Comparison of ENCODE assay signal across 26 mouse cellular contexts in genomic region chr8:13433130-13433529, GRCm38 (mm10). TPM values are rescaled to one million over a fixed set of nuclear protein-coding genes. Genes with fewer than 3 reads are reported as not detected.
"Had no signal": no experiment of that assay in that cellular context is flagged by ENCODE, and none has a peak within 500 bp of the region (broad histone marks: within the 10 kb centered on the region; RNA-seq: fewer than 3 reads in every experiment).

No protein-coding gene starts in this region.

- H3K4me3 ChIP-seq: midbrain, embryonic 10.5 days; midbrain, embryonic 12.5 days; myocyte; neural tube, embryonic 13.5 days; neural tube, embryonic 15.5 days had no signal

- H3K27ac ChIP-seq: midbrain, embryonic 10.5 days; midbrain, embryonic 12.5 days; neural tube, embryonic 13.5 days; neural tube, embryonic 15.5 days had no signal

- DNase-seq: lung, adult 18-20 months; lung, embryonic 14.5 days; lung, postnatal 4 days; midbrain, embryonic 14.5 days; retina, postnatal 1 day; right cerebral cortex, adult 18-20 months; right cerebral cortex, postnatal 25 days; right cerebral cortex, postnatal 4 days; spleen, adult 18-20 months; thymus, adult 18-20 months; thymus, postnatal 14 days; thymus, postnatal 36 days had no signal

- H3K36me3 ChIP-seq: midbrain, embryonic 10.5 days; midbrain, embryonic 12.5 days; neural tube, embryonic 13.5 days; neural tube, embryonic 15.5 days had no signal

- ATAC-seq: midbrain, embryonic 16.5 days had no signal

- H3K9me3 ChIP-seq: midbrain, embryonic 10.5 days; midbrain, embryonic 12.5 days; neural tube, embryonic 13.5 days; neural tube, embryonic 15.5 days had no signal

- H3K4me2 ChIP-seq: lung, embryonic 14.5 days; midbrain, embryonic 12.5 days; neural tube, embryonic 13.5 days; neural tube, embryonic 15.5 days had no signal

- H3K9ac ChIP-seq: lung, embryonic 14.5 days; midbrain, embryonic 12.5 days; neural tube, embryonic 13.5 days; neural tube, embryonic 15.5 days had no signal

RNA-seq across cellular contexts. Expression of gene Tmem255b, which starts 1.9 kb away (rescaled TPM):
- total RNA-seq: megakaryocyte, adult 5-6 weeks; megakaryocyte-erythroid progenitor cell, adult 5-6 weeks had no signal
- polyA plus RNA-seq: midbrain, embryonic 12.5 days; myocyte had no signal

RNA-seq across cellular contexts. Expression of gene Grk1, which starts 28.2 kb away (rescaled TPM):
- total RNA-seq: megakaryocyte-erythroid progenitor cell, adult 5-6 weeks had no signal
- polyA plus RNA-seq: lung, embryonic 14.5 days; lung, embryonic 16.5 days; midbrain, embryonic 10.5 days; midbrain, embryonic 14.5 days; midbrain, embryonic 16.5 days; neural tube, embryonic 11.5 days; neural tube, embryonic 13.5 days; neural tube, embryonic 15.5 days; small intestine, adult 2 months; stomach, embryonic 14.5 days; stomach, embryonic 16.5 days; thymus, postnatal 0 days had no signal

RNA-seq across cellular contexts. Expression of gene Atp4b, which starts 36.5 kb away (rescaled TPM):
- total RNA-seq: megakaryocyte, adult 5-6 weeks had no signal
- polyA plus RNA-seq: lung, embryonic 14.5 days; lung, embryonic 16.5 days; midbrain, embryonic 10.5 days; midbrain, embryonic 12.5 days; midbrain, embryonic 14.5 days; midbrain, embryonic 16.5 days; myocyte; neural tube, embryonic 11.5 days; neural tube, embryonic 13.5 days; neural tube, embryonic 15.5 days had no signal
